Mouse (Mus musculus): ENCODE results near the gene Hectd4. TPM values are rescaled to one million over a fixed set of nuclear protein-coding genes. Genes with fewer than 3 reads are reported as not detected.

Hectd4 gene
- total and polyA plus RNA-seq, 2 experiments from 2014 or later = 15.9 to 107 TPM

GRCm38 (mm10) chr5:121253816-121254497 is 33.9 kb downstream of the Hectd4 start:
- H3K9ac ChIP-seq (replicated peaks; ENCODE audit: low read length) = no peak overlapping the region
- no peaks in the 10 kb centered on the region for H3K36me3 ChIP-seq (ENCODE audit: insufficient read depth, low read length)
- H3K4me2 ChIP-seq (ENCODE audit: low read depth, low read length) = no peak overlapping the region
- DNase-seq (ENCODE audit: low spot score) (no peak), ATAC-seq (no peak)
- no peak for TF ChIP-seq CTCF (IDR thresholded peaks at IDR 0.05; ENCODE audit: low read depth)
- H3K27ac ChIP-seq = no peak overlapping the region
- 85% methylated on average over 18 of the region's 18 CpGs for WGBS
- no peaks in the 10 kb centered on the region for H3K4me1 ChIP-seq (ENCODE audit: insufficient read depth, low read length)
- no peak overlapping the region for H3K4me3 ChIP-seq (ENCODE audit: low read length)
- no peaks in the 10 kb centered on the region for H3K27me3 ChIP-seq (ENCODE audit: insufficient read depth, low read length)
- no peaks in the 10 kb centered on the region for H3K9me3 ChIP-seq (ENCODE audit: low read length)

- ATAC-seq (no peak), DNase-seq (ENCODE audit: low spot score) (no peak)
- Histone ChIP-seq H3K27me3 (ENCODE audit: insufficient read depth, low read length) (no peaks in the 10 kb centered on the region), H3K27ac (no peak overlapping the region), H3K9ac (replicated peaks; ENCODE audit: low read length) (no peak overlapping the region), H3K36me3 (ENCODE audit: insufficient read depth, low read length) (peaks cover 6% of the 10 kb centered on the region; the same call in 1 of the 2 replicates), H3K4me3 (ENCODE audit: low read length) (no peak overlapping the region), H3K4me1 (ENCODE audit: insufficient read depth, low read length) (no peaks in the 10 kb centered on the region), H3K9me3 (ENCODE audit: low read length) (no peaks in the 10 kb centered on the region), H3K4me2 (ENCODE audit: low read depth, low read length) (no peak overlapping the region)
- 90% methylated on average over 7 of the region's 7 CpGs for WGBS
- TF ChIP-seq CTCF (IDR thresholded peaks at IDR 0.05; ENCODE audit: low read depth) = no peak
These were observed 35.0 kb downstream of the Hectd4 start for GRCm38 (mm10) chr5:121254977-121255376.

- no peak overlapping the region for H3K27ac ChIP-seq
- no peaks in the 10 kb centered on the region for H3K4me1 ChIP-seq (ENCODE audit: insufficient read depth, low read length)
- no peak for DNase-seq (ENCODE audit: low spot score)
- no peaks in the 10 kb centered on the region for H3K27me3 ChIP-seq (ENCODE audit: insufficient read depth, low read length)
- ATAC-seq = no peak
- H3K4me2 ChIP-seq (ENCODE audit: low read depth, low read length) = no peak overlapping the region
- H3K9me3 ChIP-seq (ENCODE audit: low read length) = no peaks in the 10 kb centered on the region
- no peak overlapping the region for H3K9ac ChIP-seq (replicated peaks; ENCODE audit: low read length)
- H3K36me3 ChIP-seq (ENCODE audit: insufficient read depth, low read length) = peaks cover 27% of the 10 kb centered on the region
- H3K4me3 ChIP-seq (ENCODE audit: low read length) = no peak overlapping the region
- WGBS = 83% methylated on average over 3 of the region's 3 CpGs
- no peak for TF ChIP-seq CTCF (IDR thresholded peaks at IDR 0.05; ENCODE audit: low read depth)
These were observed 41.8 kb downstream of the Hectd4 start for GRCm38 (mm10) chr5:121261806-121262205.

- ATAC-seq = no peak
- Histone ChIP-seq H3K4me2 (ENCODE audit: low read depth, low read length) (no peak overlapping the region), H3K36me3 (ENCODE audit: insufficient read depth, low read length) (peaks cover 28% of the 10 kb centered on the region), H3K4me1 (ENCODE audit: insufficient read depth, low read length) (no peaks in the 10 kb centered on the region), H3K9ac (replicated peaks; ENCODE audit: low read length) (no peak overlapping the region), H3K27ac (no peak overlapping the region), H3K9me3 (ENCODE audit: low read length) (no peaks in the 10 kb centered on the region), H3K4me3 (ENCODE audit: low read length) (no peak overlapping the region), H3K27me3 (ENCODE audit: insufficient read depth, low read length) (no peaks in the 10 kb centered on the region)
- DNase-seq (ENCODE audit: low spot score) = no peak
- 94% methylated on average over 8 of the region's 8 CpGs for WGBS
- TF ChIP-seq CTCF (IDR thresholded peaks at IDR 0.05; ENCODE audit: low read depth) = no peak
These were observed 42.4 kb downstream of the Hectd4 start for GRCm38 (mm10) chr5:121262415-121262814.

GRCm38 (mm10) chr5:121264593-121264992 is 44.6 kb downstream of the Hectd4 start:
- Histone ChIP-seq H3K9ac (replicated peaks; ENCODE audit: low read length) (no peak overlapping the region), H3K36me3 (ENCODE audit: insufficient read depth, low read length) (peaks cover 40% of the 10 kb centered on the region), H3K9me3 (ENCODE audit: low read length) (no peaks in the 10 kb centered on the region), H3K4me3 (ENCODE audit: low read length) (no peak overlapping the region), H3K4me2 (ENCODE audit: low read depth, low read length) (no peak overlapping the region), H3K27me3 (ENCODE audit: insufficient read depth, low read length) (no peaks in the 10 kb centered on the region), H3K27ac (no peak overlapping the region), H3K4me1 (ENCODE audit: insufficient read depth, low read length) (no peaks in the 10 kb centered on the region)
- ATAC-seq (no peak), DNase-seq (ENCODE audit: low spot score) (no peak)
- TF ChIP-seq CTCF (IDR thresholded peaks at IDR 0.05; ENCODE audit: low read depth) = no peak
- WGBS = 93% methylated on average over 2 of the region's 2 CpGs

GRCm38 (mm10) chr5:121266741-121267382 is 46.8 kb downstream of the Hectd4 start:
- no peak overlapping the region for H3K27ac ChIP-seq
- H3K27me3 ChIP-seq (ENCODE audit: insufficient read depth, low read length) = no peaks in the 10 kb centered on the region
- peaks cover 43% of the 10 kb centered on the region for H3K36me3 ChIP-seq (ENCODE audit: insufficient read depth, low read length)
- no peak overlapping the region for H3K9ac ChIP-seq (replicated peaks; ENCODE audit: low read length)
- H3K4me2 ChIP-seq (ENCODE audit: low read depth, low read length) = no peak overlapping the region
- H3K4me1 ChIP-seq (ENCODE audit: insufficient read depth, low read length) = no peaks in the 10 kb centered on the region
- H3K9me3 ChIP-seq (ENCODE audit: low read length) = no peaks in the 10 kb centered on the region
- no peak overlapping the region for H3K4me3 ChIP-seq (ENCODE audit: low read length)
- DNase-seq (ENCODE audit: low spot score) (peak; percentile 73), ATAC-seq (peak; percentile 67; the same call in 1 of the 2 replicates)
- 82% methylated on average over 7 of the region's 7 CpGs for WGBS
- peak; percentile 81 for TF ChIP-seq CTCF (IDR thresholded peaks at IDR 0.05; ENCODE audit: low read depth)

- no peak overlapping the region for H3K27ac ChIP-seq
- no peak overlapping the region for H3K4me2 ChIP-seq (ENCODE audit: low read depth, low read length)
- no peak for DNase-seq (ENCODE audit: low spot score)
- no peak for TF ChIP-seq CTCF (IDR thresholded peaks at IDR 0.05; ENCODE audit: low read depth)
- 0 out of 2 replicates have a peak, but pooled peaks have one; percentile 7 for ATAC-seq
- H3K36me3 ChIP-seq (ENCODE audit: insufficient read depth, low read length) = peaks cover 54% of the 10 kb centered on the region
- no peaks in the 10 kb centered on the region for H3K27me3 ChIP-seq (ENCODE audit: insufficient read depth, low read length)
- no peak overlapping the region for H3K9ac ChIP-seq (replicated peaks; ENCODE audit: low read length)
- no peaks in the 10 kb centered on the region for H3K4me1 ChIP-seq (ENCODE audit: insufficient read depth, low read length)
- H3K4me3 ChIP-seq (ENCODE audit: low read length) = no peak overlapping the region
- 81% methylated on average over 7 of the region's 7 CpGs for WGBS
- no peaks in the 10 kb centered on the region for H3K9me3 ChIP-seq (ENCODE audit: low read length)
These were observed 51.0 kb downstream of the Hectd4 start for GRCm38 (mm10) chr5:121271046-121271445.

Measured in hindbrain, postnatal 0 days (tissue).